22 mouse cellular contexts compared by ENCODE assay signal in genomic region chr9:79969544-79969943, GRCm38 (mm10). TPM values are rescaled to one million over a fixed set of nuclear protein-coding genes. Genes with fewer than 3 reads are reported as not detected.
A peak's percentile ranks its signal among the peaks of the same experiment; 100 is the strongest.
DNase-seq lines count a peak whose midpoint lies in the region; ATAC-seq and TF ChIP-seq lines count a peak whose summit lies in the region.
"Had no signal": no experiment of that assay in that cellular context is flagged by ENCODE, and none has a peak within 500 bp of the region (broad histone marks: within the 10 kb centered on the region; RNA-seq: fewer than 3 reads in every experiment).

No protein-coding gene starts in this region.

- H3K27ac ChIP-seq in heart, embryonic 14.5 days (replicated peaks in 1 of 2; ENCODE audit: control insufficient read depth in 1 of 2, insufficient read depth in 1 of 2, low read depth in 2 of 2, low read length in 2 of 2), result peak overlapping the region; percentile 2 to 42; a peak in 2 of 4 replicates
- no peak overlapping the region for H3K27ac ChIP-seq in kidney, adult 2 months (ENCODE audit: insufficient read depth, low read depth, low read length)
- H3K27ac ChIP-seq in kidney, embryonic 14.5 days (ENCODE audit: low read depth, low read length), result no peak overlapping the region
- H3K27ac ChIP-seq in kidney, embryonic 16.5 days (ENCODE audit: low read length), result no peak overlapping the region
- no peak overlapping the region for H3K27ac ChIP-seq in left cerebral cortex, adult 2 months
- H3K27ac ChIP-seq: forebrain, embryonic 10.5 days; hindbrain, embryonic 10.5 days; intestine, embryonic 15.5 days; midbrain, embryonic 10.5 days; neural tube, embryonic 15.5 days had no signal

- intact Hi-C loops in left cerebral cortex, adult 2 months (cut with DNase I), result no loop called here

- no peak overlapping the region; the same call in 1 of the 2 replicates for H3K4me2 ChIP-seq in heart, embryonic 14.5 days (ENCODE audit: low read length)
- H3K4me2 ChIP-seq in kidney, embryonic 14.5 days (replicated peaks; ENCODE audit: low read depth, low read length), result no peak overlapping the region
- no peak overlapping the region for H3K4me2 ChIP-seq in kidney, embryonic 16.5 days (replicated peaks; ENCODE audit: low read depth, low read length)
- H3K4me2 ChIP-seq: intestine, embryonic 15.5 days; neural tube, embryonic 15.5 days had no signal

- H3K4me1 ChIP-seq in heart, embryonic 14.5 days (ENCODE audit: control insufficient read depth in 2 of 2, insufficient read depth in 2 of 2, low read length in 2 of 2), result peaks cover 32 to 83% of the 10 kb centered on the region in 2 experiments
- H3K4me1 ChIP-seq in kidney, adult 2 months (ENCODE audit: control insufficient read depth, insufficient read depth, low read length), result no peaks in the 10 kb centered on the region
- no peaks in the 10 kb centered on the region for H3K4me1 ChIP-seq in kidney, embryonic 14.5 days (ENCODE audit: control insufficient read depth, insufficient read depth, low read length)
- peaks cover 2% of the 10 kb centered on the region; the same call in 1 of the 2 replicates for H3K4me1 ChIP-seq in kidney, embryonic 16.5 days (ENCODE audit: insufficient read depth, low read length)
- H3K4me1 ChIP-seq: hindbrain, embryonic 10.5 days; intestine, embryonic 15.5 days; midbrain, embryonic 10.5 days; neural tube, embryonic 15.5 days had no signal

- 77% methylated on average over 4 of the region's 4 CpGs for WGBS in heart, embryonic 14.5 days
- whole genome bisulfite sequencing in kidney, adult 2 months, result 49% methylated on average over 4 of the region's 4 CpGs
- 75% methylated on average over 4 of the region's 4 CpGs for WGBS in kidney, embryonic 14.5 days
- 68% methylated on average over 4 of the region's 4 CpGs for WGBS in kidney, embryonic 16.5 days

- no peak overlapping the region for H3K4me3 ChIP-seq in heart, embryonic 14.5 days (ENCODE audit: control insufficient read depth in 1 of 2, insufficient read depth in 1 of 2, low read depth in 1 of 2, low read length in 2 of 2)
- no peak overlapping the region for H3K4me3 ChIP-seq in kidney, adult 2 months (ENCODE audit: insufficient read depth, low read depth, low read length)
- no peak overlapping the region for H3K4me3 ChIP-seq in kidney, embryonic 14.5 days (ENCODE audit: low read length)
- no peak overlapping the region for H3K4me3 ChIP-seq in kidney, embryonic 16.5 days (ENCODE audit: low read length)
- H3K4me3 ChIP-seq in left cerebral cortex, adult 2 months, result no peak overlapping the region
- H3K4me3 ChIP-seq: forebrain, embryonic 10.5 days; hindbrain, embryonic 10.5 days; intestine, embryonic 15.5 days; midbrain, embryonic 10.5 days; neural tube, embryonic 15.5 days had no signal

- peaks cover 5% of the 10 kb centered on the region; the same call in 1 of the 2 replicates for H3K36me3 ChIP-seq in heart, embryonic 14.5 days (ENCODE audit: control insufficient read depth, insufficient read depth, low read length)
- no peaks in the 10 kb centered on the region for H3K36me3 ChIP-seq in kidney, adult 2 months (ENCODE audit: control insufficient read depth, insufficient read depth, low read length)
- H3K36me3 ChIP-seq in kidney, embryonic 14.5 days (ENCODE audit: control insufficient read depth, insufficient read depth, low read length), result no peaks in the 10 kb centered on the region
- H3K36me3 ChIP-seq in kidney, embryonic 16.5 days (ENCODE audit: insufficient read depth, low read length), result no peaks in the 10 kb centered on the region
- H3K36me3 ChIP-seq: forebrain, embryonic 10.5 days; hindbrain, embryonic 10.5 days; intestine, embryonic 15.5 days; midbrain, embryonic 10.5 days; neural tube, embryonic 15.5 days had no signal

- TF ChIP-seq CTCF in kidney, adult 2 months (conservative IDR thresholded peaks at IDR 0.05; ENCODE audit: insufficient read depth, insufficient read length, low read depth, low read length), result no peak
- no peak for TF ChIP-seq CTCF in left cerebral cortex, adult 2 months (IDR thresholded peaks at IDR 0.05)

- no peak for ATAC-seq in heart, embryonic 14.5 days (ENCODE audit: insufficient number of reproducible peaks, insufficient read depth, low FRiP score, low read depth)
- ATAC-seq in kidney, embryonic 14.5 days (ENCODE audit: low FRiP score, low TSS enrichment), result no peak
- peak; percentile 84; the same call in 1 of the 2 replicates for ATAC-seq in kidney, embryonic 16.5 days (ENCODE audit: low FRiP score, low TSS enrichment)
- ATAC-seq in activated CD4-positive, CD25-positive, alpha-beta regulatory T cell, adult 4 months, result no peak
- ATAC-seq: forebrain, postnatal 0 days; hindbrain, embryonic 16.5 days; intestine, embryonic 15.5 days had no signal

- H3K9ac ChIP-seq in heart, embryonic 14.5 days (ENCODE audit: low read length), result no peak overlapping the region
- H3K9ac ChIP-seq in kidney, embryonic 14.5 days (ENCODE audit: low read depth, low read length), result no peak overlapping the region
- no peak overlapping the region for H3K9ac ChIP-seq in kidney, embryonic 16.5 days (replicated peaks; ENCODE audit: low read length)
- H3K9ac ChIP-seq: forebrain, postnatal 0 days; intestine, embryonic 15.5 days; neural tube, embryonic 15.5 days had no signal

- no peak for DNase-seq in heart, adult 9 months (ENCODE audit: low spot score in 2 of 2)
- peak; percentile 52 for DNase-seq in kidney, adult 2 months
- DNase-seq in left cerebral cortex, adult 2 months (ENCODE audit: extremely low spot score in 1 of 2, low spot score in 2 of 2), result no peak
- DNase-seq: adrenal gland, adult 8-10 months; cerebellum, adult 18-20 months; cerebellum, postnatal 14 days; forebrain, postnatal 0 days; lung, postnatal 10 days; right cerebral cortex, adult 18-20 months; right cerebral cortex, postnatal 4 days; thymus, postnatal 14 days had no signal

- TF ChIP-seq POLR2A in kidney, adult 2 months (IDR thresholded peaks at IDR 0.05; ENCODE audit: low read depth, low read length), result no peak

- H3K27me3 ChIP-seq in heart, embryonic 14.5 days (ENCODE audit: control insufficient read depth, insufficient read depth, low read length), result no peaks in the 10 kb centered on the region
- H3K27me3 ChIP-seq in kidney, adult 2 months (replicated peaks; ENCODE audit: control insufficient read depth, insufficient read depth, low read length), result no peaks in the 10 kb centered on the region
- H3K27me3 ChIP-seq in kidney, embryonic 14.5 days (ENCODE audit: control insufficient read depth, insufficient read depth, low read length), result no peaks in the 10 kb centered on the region
- no peaks in the 10 kb centered on the region for H3K27me3 ChIP-seq in kidney, embryonic 16.5 days (ENCODE audit: insufficient read depth, low read length)
- H3K27me3 ChIP-seq: intestine, embryonic 15.5 days; neural tube, embryonic 15.5 days had no signal

- no peaks in the 10 kb centered on the region for H3K9me3 ChIP-seq in heart, embryonic 14.5 days (ENCODE audit: control insufficient read depth, low read length)
- no peaks in the 10 kb centered on the region for H3K9me3 ChIP-seq in kidney, embryonic 14.5 days (ENCODE audit: control insufficient read depth, low read length)
- H3K9me3 ChIP-seq in kidney, embryonic 16.5 days (ENCODE audit: low read length), result no peaks in the 10 kb centered on the region
- H3K9me3 ChIP-seq: forebrain, embryonic 10.5 days; hindbrain, embryonic 10.5 days; intestine, embryonic 15.5 days; midbrain, embryonic 10.5 days; neural tube, embryonic 15.5 days had no signal

RNA-seq across cellular contexts. Expression of gene Filip1, which starts 43.1 kb away (rescaled TPM):
- polyA plus RNA-seq in heart, embryonic 14.5 days (2014; fragmentation: Nextera tagmentation; extraction: Ambion mirVana), result 33.9 and 39.3 TPM in 2 replicates
- polyA plus RNA-seq in kidney, adult 2 months (2012; rRNA removed), result 1.5 and 1.8 TPM in 2 replicates
- polyA plus RNA-seq in kidney, embryonic 14.5 days (2014; fragmentation: Nextera tagmentation; extraction: Ambion mirVana), result 1.9 and 4.5 TPM in 2 replicates
- 5.2 and 5.7 TPM in 2 replicates for polyA plus RNA-seq in kidney, embryonic 16.5 days (2015; fragmentation: Nextera tagmentation; extraction: Ambion mirVana)
- 1 to 10 TPM in 1 of 2 experiments, under 1 TPM in 1; 0.40 to 2.0 TPM for polyA plus RNA-seq in activated CD4-positive, CD25-positive, alpha-beta regulatory T cell, adult 4 months (2017; shearing (Covaris generic))
- total RNA-seq in left cerebral cortex, adult 2 months (2021), result 10 to 100 TPM; 16.2 to 16.4 TPM
- total RNA-seq: MEL had no signal

Comparison
In these comparisons a context has a peak if more than half of its experiments do, and no peak if none do; other contexts are left out.
1. H3K27ac ChIP-seq: peak in heart, embryonic 14.5 days (2 of 2); none in kidney, adult 2 months (single experiment), kidney, embryonic 14.5 days (single experiment), kidney, embryonic 16.5 days (single experiment) and left cerebral cortex, adult 2 months (single experiment).